Mouse (Mus musculus) embryo, embryonic 10.5 days (tissue): ENCODE data around the gene Gm49510.

ENCODE experiments used
- DNase-seq: peaks from one replicate; pipeline ENCODE4 v3.0.0-alpha.2; 2015; ENCODE audit warnings: low spot score

Gene Gm49510

DNA sequence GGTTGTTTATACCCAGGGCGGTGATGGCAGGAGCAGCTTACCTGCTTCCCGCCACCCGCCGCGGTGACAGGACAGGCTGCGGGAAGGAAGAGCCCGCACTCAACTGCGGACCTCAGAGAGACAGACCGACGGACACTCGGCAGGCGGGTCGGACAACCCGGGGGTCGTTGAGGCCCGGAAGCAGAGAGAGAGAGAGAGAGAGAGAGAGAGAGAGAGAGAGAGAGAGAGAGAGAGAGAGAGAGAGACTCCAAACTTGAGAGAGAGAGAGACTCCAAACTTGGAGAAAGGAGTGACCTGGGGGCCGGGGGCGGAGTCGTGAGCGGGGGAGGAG, at the start of gene Gm49510:
Gene Gm49510 (plus strand): TSS at position 259 of the 331 bp plus-strand sequence.
- DNase-seq: no peak

DNA sequence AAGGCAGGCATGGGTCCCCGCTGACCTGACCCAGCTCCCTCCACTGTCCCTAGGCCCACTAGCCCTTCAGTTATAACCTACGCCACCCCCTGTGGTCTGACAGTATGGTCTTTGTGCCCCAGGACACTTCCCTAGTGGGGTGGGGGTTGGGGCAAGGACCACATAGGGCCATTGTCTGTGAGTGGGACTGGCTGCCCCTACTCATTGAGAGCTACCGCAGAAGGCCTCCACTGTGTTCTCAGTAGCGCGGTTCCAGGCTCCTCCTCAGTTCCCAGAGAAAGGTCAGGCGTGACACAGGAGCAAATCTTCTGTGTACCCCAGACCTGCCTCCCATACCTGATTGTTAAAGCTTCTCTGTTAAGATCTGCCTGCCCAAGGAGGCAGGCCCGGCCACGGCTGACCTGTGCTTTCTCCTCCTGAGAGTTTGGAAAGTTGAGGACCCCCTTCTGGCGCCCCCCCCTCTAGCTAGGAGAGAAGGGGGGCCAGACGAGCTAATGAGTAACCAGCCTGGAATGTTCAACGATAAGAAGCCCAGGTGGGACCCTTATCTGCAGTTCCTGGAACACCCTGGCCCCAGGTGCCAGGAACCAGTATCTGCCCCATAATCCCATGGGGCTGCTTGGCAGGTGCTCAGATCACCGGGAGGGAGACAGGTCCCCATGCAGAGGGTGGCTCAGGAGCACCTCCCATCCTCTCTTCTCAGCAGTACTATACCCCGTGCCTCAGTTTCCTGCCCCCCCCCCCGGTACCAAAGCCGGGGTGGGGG, 49.2 kb upstream of the Gm49510 start:
- no peak for DNase-seq

DNA sequence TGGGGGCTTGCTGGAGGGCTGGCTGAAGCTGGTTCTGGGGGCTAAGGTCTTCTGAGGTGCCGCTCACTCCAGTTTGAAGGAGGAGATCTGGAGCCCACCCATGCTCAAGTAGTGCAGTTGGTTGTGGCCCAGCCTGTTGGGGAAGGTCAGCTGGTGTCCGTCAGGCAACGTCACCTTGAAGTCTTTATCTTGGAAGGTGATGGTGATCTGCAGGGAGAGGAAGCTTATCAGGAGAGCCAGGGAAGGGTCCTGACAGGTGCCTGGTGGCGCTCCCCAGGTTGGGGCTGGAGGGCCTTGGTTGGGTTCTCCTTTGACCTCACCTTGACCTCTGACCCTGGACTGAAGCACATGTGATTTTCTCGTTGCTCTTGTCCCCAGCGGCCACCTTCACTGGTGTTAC, 48.5 kb upstream of the Gm49510 start:
- DNase-seq: no peak

DNA sequence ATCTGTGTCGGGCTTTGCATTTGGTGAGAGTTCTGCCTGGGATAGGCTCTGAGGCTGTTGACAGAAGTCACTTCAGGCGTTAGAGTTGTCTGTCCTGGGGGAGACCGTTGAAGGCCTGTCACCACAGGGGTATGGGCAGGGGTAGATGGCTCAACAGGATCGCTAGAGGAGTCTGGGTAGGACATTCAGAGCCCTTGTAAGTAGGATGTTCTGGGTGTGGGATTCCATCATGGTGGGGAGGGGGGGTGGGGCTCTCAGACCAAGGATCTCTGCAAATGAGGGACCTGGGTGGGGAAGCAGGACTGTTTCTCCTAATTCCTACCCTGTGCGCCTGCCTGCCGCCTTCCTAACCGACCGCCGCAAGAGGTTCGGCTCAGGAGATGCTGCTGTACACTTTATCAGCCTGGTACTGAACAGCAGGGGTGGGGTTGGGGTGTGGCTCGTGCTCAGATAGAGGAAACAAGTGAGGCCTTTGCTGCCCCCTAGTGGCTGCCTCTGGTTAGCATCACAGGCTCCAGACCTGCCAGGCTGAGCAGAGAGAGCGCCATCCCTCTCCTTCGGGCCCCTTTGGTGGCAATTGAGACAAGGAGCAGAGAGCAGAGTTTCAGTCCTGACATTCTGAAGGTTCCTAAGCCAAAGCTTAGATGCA, 47.8 kb upstream of the Gm49510 start:
- peak; percentile 94 for DNase-seq

DNA sequence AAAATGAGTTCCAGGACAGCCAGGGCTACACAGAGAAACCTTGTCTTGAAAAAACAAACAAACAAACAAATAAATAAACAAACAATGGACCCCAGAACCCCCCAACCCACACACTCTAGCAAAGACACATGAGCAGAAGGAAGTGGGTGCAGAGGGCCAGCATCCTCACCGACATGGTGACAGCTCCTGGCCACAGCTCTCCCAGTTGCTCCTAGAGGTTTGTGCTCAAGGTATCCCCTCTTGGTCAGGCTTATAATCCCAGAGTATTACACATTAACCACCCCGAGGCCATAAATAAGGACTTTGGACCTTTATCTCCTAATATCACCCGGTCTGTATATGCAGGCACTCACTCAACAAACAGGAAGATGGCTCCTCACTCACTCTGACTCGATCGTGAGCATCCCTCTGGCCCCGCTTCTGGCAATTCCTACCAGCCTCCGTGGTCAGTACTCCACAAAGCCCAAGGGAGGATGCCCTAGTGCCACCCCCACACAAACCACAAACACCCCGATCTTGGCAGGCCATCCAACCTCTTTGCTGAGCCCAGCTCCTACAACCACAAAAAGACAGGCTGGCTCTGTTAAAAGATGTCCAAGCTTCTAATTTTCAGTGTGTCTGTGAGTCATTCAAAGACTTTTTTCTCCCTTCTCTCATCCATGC, 44.0 kb upstream of the Gm49510 start, which contains the start of gene Lgals2:
Gene Lgals2 (minus strand): TSS at position 227 of the 663 bp plus-strand sequence.
- DNase-seq: no peak

DNA sequence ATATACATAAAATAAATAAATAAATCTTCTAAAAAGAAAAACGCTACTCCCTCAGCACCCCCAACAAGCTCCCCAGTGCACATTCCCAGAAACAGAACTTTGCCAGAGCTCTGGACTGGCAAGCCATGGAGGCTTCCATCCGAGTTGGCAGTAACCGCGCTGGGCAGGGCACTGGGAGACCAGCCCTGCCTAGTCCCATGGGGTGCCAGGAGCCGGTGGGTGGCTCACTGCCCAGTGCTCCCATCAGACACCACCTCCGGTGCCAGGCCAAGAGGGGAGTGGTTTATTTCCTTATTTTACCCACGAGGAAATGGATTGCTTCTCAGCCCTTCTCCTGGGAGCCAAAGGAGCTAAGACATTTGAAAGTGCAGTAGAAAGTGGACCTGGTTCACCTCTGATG, 42.5 kb upstream of the Gm49510 start:
- DNase-seq: no peak

DNA sequence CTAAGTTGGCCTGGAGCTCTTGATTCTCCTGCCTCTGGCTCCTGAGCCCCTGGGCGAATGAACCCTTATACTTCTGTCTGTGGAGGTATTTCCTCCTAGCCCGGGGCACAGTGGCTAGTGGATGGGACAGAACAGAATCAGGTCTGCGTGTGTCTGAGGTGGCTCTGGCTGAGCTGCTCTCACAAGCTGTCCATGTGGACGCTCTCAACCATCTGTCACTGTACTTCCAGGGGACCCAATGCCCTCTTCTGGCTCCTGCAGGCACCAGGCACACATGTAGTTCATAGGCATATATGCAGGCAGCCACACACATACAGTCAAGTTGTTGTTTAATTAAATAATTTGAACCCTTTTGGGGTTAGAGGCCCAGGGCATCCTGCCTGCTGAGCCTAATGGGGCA, 40.2 kb upstream of the Gm49510 start:
- DNase-seq: no peak

DNA sequence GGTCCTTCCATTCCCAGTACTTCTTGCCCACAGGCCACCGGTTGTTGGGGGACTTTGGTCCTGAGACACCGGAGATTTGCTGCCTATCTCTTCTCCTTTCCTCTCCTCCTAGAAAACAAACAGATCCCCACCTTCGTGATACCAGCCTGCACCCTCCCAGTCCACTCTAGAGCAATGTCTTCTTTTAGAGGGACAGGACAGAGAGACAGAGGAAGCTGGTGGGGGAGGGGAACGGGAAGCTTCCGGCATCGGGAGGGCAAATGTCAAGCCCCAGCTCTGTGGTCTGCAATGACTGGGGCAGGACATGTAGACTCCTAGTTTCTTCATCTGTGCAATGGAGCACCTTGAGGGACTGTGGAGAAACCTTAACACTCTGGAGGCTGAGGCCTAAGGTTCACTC, 39.8 kb upstream of the Gm49510 start:
- DNase-seq: no peak

DNA sequence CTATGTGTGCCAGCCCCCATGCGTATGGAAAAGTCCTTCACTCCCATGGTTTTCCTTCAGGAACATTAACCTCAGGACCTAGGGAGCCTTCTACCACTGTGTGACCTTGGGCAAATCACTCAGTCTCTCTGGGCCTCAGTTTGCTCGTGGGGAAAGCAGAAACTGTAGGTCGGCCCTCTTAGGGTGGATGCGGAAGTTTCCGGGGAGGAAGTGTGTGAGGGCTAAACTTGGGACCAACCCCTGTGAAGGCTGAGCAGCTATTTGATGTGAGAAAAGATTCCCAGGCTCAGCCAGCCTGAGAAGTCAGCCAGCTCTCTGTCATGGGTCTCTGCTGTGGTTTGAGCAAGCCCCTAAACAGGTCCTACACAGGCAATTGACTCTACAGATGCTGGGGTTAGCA, 37.2 kb upstream of the Gm49510 start:
- no peak for DNase-seq

DNA sequence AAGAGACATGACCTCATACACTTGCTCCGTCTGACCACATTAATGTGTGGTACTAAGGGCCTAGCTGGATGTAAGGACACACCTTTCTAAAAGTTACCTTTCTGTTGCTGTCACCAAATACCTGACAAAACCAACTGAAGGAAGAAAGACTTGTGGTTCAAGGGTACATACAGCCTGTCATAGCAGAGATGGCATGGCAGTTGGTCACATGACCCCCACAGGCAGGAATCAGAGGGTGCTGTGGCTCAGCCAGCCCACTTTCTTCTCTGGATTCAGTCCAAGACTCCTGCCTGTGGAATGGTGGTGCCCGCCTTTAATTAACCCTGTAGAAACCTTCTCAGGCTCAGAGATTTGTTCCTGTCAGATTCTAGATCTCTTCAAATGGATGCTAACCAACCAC, 36.3 kb upstream of the Gm49510 start:
- no peak for DNase-seq

DNA sequence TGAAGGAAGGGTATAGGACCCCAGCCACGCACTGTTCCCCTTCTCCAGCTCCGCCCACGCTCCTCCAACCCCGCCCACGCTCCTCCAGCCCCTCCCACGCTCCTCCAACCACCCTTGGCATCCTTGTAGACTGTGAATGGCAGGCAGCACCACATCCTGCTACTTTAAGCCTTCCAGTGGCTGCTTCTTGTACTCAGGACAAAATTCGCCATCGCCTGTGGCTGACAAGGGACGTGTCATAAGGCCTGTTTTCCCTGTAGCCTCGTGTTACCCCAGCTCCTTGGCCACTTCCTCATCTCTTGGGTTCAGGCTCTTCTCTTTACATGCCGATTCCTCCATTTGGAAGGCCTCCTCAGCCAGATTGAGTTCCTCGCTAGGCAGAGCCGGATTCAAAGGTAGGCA, 35.6 kb upstream of the Gm49510 start:
- DNase-seq: peak; percentile 28

DNA sequence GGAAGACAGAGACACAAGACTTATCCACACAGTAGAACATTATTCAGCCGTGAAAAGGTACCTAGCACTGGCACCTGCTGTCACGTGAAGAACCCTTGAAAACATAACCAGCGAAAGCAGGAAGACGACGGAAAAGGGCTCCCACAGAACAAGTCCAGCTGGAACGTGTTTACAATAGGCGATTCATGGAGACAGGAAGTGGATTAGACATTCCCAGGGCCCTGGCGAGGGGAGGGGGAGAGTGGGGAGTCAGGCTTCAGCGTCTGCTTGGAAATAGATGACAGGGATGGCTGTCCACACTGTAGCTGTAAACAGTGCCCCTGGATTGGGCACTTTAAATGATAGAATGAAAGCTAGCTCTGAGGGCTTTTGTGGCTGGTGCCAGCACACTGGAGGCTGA, 31.1 kb upstream of the Gm49510 start:
- DNase-seq: peak; percentile 79

DNA sequence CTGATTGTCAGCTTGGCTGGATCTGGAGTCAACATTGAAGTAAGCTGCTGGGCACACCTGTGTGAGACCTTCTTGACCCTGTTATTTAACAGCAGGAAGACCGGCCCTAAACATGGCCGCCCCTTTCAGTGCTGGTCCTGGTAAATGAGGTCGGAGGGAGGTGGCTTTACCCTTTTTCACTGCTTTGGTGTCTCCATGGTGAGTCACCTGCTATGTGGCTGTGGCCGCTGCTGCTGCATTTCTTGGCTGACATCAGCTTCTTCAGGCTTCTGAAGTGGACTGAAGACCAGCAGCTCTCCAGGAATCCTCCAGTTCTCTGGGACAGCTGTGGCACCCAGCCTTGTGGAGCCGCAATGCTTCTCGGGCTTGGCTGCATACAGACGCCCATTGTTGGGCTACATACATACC, 30.6 kb upstream of the Gm49510 start:
- peak; percentile 30 for DNase-seq

DNA sequence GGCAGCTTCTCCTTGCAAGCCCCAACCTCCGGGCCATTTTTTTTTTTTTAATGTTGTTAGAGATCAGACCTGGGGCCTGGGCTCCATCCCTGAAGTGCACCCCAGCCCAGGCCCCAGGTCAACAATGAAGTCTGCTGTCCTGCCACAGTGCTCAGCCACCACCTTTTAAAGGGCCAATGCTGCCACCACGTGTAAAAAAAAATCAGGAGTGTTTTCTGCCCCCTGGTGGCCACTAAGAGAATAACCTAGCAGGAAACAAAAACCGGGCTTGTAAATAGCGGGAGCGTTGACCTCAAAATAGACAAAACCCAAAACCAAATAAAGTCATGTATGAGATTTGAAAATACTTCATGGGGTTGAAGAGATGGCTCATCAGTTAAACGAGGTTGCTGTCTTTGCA, 29.7 kb upstream of the Gm49510 start:
- DNase-seq: peak; percentile 81

DNA sequence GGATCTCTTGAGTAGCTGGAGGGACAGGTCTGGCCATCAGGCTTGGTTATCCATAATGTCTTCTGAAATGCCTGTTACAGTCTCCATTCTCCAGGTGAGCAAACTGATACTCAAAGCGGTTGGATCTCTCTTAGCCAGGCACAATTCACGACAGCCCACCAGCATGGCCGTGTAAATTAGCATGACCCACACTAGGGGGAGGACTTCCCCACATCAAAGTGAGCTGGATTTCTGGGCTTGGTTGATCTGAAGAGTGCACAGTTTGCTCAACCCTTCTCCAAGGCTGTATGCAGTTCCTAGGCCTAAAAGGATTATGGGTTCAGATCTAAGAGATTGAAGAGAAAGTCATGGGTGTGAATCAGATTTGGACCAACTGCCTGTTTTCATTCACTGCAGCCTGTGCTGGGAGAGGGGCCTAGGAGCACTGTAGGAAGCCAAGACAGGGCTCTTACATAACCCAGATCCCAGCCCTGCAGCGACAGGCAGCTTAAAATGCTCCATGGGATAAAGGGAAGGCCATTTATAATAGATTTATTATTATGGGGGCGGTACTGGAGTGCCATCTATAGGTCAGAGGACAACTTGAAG, 27.4 kb upstream of the Gm49510 start:
- peak; percentile 15 for DNase-seq

DNA sequence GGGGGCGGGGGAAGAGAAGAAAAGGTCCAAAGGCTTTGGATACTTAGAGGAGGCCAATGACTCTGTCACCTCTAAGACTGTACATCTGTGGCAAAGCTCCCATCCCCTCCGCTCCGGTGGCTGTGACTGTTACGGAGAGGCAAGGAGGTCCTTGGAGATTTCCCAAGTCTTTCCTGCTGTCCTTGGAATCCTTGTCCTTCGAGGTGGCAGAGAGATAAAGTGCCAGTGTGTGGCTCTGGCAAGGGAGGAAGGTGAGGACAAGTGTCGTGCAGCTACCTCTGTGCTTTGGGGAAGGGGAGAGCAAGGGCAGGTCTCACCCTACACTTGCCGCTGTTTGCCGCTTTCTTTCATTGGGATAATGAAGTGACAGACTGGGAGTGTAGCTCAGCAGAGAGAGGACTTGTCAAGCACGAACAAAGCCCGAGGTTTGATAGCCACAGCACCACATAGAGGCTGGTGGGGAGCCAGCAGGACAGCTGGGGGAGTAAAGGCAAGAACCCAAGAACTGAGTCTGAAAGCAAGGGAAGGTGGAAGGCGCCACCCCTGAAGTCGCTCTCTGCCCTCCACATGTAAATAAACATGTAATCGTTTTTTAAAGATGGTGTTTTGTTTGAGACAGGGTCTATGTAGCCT, 25.5 kb upstream of the Gm49510 start:
- no peak for DNase-seq

DNA sequence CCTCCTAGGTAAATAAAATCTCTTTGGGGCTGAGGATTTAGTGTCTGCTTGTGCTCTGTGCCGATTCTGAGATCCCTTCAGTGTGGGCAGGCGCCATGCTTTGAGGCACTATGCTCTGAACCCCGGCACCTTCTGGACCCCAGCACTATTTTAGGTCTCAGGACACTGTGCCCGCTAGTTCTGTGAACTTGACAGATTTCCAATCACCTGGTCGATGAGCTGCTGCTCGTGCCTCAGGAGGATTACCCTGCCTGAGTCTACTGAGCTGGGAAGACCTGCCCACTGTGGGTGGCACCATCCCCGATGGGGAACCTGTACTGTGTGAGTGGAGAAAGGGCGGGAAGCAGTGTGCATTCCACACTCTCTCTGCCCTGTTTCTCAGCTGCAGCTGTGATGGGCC, 24.5 kb upstream of the Gm49510 start:
- no peak for DNase-seq

DNA sequence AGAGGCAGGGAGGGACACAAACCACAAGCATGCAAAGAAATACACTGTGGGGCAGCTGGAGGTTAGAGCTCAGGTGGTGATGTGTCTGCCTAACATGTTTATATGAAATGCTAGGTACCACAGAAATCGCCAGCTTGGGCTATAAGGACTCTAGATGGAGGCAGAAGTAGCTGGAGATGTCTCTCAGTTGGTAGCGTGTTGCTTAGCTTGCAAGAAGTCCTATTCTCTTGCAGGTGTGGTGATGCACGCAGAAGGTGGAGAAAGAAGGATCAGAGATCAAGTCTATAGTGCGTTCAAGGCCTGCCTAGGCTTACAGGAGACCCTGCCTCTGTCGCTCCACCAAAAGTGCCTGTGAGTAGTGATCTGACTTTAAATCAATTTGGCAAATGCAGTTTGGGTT, 23.9 kb upstream of the Gm49510 start:
- no peak for DNase-seq

DNA sequence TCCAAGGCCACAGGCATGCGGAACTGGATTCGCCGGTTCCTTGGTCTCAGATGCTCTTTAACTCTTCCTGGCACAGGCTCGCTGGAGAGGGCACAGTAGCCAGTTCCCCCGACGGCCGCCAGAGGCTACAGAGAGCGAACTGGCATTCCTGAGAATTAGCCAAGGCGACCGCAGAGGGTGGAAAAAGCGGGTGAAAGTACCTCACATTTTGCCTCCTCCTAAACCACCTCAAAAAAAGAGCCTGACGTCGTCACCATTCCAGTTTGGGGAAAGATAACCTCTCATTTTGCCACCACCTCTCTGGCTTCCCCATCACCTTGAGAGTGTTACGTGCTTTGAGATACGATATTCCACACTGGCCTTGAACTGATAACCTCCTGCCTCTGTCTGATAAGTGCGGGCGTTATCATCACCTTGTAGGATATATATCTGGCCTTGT, 23.2 kb upstream of the Gm49510 start:
- DNase-seq: peak; percentile 92

DNA sequence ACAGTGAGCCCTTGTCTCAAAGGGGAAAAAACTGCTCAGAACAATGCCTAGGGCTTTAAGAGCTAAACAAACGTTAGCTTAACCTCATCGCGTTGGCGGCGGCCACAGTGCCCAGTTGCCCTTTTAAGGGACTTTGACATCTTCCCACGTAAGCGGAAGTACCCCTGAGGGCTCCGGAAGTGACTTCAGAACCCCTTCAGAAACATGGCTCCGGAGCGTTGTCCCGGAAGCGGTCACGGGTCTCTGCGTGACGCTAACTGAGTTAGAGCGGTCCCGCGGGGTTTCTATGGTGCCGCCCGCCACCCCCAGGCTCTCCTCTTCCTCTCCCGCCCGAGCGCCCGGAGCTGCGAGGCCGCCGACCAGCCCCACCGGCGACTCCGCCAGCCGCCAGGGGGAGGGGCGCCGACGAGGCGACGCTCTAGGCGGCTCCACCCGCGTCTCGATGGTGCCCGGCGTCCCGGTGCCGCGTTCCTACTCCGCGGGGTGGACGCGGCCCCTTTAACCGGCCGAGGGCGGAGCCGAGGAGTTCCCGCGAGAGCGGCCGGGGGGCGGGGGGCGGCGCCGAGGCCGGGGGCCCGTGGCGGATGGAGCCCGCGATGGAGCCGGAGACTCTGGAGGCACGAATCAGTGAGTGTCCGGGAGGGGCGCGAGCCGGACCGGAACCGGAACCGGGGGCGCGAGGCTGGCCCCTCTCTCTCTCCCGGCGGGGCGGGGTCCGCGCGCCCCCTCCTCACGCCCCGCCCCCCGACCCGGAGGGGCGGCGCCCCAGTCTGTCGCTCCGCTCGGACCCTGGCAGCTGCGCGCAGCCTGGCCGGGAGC, 22.3 kb upstream of the Gm49510 start, which contains the start of gene Gga1:
Gene Gga1 (plus strand): TSS at position 200 of the 819 bp plus-strand sequence.
- peak; percentile 99 for DNase-seq

DNA sequence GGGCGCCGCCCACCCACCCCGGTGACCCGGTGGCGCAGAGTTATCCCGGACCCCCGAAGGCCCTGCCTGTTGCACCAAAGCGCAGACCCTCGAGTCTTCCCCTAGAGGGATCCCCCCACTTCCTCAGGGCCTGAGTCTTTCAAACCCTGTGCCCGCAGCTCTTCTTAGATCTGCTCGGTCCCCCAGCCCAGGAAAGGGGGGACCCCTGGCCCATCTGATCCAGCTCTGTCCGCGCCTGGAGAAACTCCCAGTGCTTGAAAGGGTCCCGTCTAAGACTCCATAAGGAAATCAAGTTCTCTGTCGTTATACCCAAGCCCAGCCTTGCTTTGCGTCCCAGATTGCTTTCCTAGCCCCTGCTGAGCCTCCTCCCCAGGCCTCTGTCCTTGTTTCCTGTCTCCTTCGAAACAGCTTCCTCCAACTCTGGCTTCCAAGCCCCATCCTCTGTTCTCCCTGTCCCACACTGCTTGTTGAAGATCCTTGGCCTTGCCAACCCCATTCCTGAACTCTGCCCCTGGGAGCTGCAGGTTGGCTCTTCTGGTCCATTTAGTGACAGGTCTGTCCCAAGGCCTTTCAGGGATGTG, 21.6 kb upstream of the Gm49510 start:
- no peak for DNase-seq
